Mouse (Mus musculus) megakaryocyte, embryonic 14.5 days (primary cell): ENCODE measurements around the gene Galnt13.
"Not testable (repeated sequence)": the region's sequence is repeated elsewhere in the genome, so short reads cannot be mapped to it uniquely, and the experiment has no call there.

ENCODE experiments used
- FLI1 ChIP-seq: IDR thresholded peaks from 2 replicates; pipeline ENCODE4 v1.6.1; 2012; ENCODE audit warnings: low read length, inconsistent platforms, mixed read lengths
- GATA1 ChIP-seq: IDR thresholded peaks from 3 replicates; pipeline ENCODE4 v1.6.1; 2012; ENCODE audit warnings: mixed read lengths, low read length, inconsistent platforms, borderline replicate concordance

DNA sequence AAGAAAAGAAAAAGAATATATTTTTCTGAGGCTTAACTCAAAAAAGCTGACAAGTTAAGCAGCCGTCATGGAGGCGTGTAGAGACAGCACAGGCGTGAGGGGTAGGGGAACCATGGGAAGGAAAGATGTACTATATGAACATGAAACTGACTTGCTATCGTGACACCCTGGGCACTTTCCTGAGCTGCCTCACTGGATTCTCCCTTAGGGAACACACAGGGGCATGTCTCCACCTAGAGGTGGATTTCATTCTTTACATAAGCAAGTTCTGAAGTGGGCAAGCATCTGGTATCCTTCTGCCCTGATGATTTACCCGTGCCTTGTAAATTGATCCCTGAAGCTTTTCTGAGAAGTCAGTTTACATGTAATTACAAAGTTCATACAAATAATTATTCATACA lies 586.4 kb downstream of the Galnt13 start:
- not testable (repeated sequence) for TF ChIP-seq GATA1, FLI1
